Mouse (Mus musculus) bone marrow macrophage, adult 2 months (primary cell): ENCODE measurements around the gene Ppil6.

Experiments used
- CTCF ChIP-seq: IDR thresholded peaks from 2 replicates; pipeline ENCODE4 v1.5.1; 2012; ENCODE audit warnings: low read depth, mild to moderate bottlenecking, low read length, moderate library complexity
- POLR2A ChIP-seq: IDR thresholded peaks from 2 replicates; pipeline ENCODE4 v1.6.1; 2012; ENCODE audit warnings: mild to moderate bottlenecking, low read depth, low read length, borderline replicate concordance

DNA sequence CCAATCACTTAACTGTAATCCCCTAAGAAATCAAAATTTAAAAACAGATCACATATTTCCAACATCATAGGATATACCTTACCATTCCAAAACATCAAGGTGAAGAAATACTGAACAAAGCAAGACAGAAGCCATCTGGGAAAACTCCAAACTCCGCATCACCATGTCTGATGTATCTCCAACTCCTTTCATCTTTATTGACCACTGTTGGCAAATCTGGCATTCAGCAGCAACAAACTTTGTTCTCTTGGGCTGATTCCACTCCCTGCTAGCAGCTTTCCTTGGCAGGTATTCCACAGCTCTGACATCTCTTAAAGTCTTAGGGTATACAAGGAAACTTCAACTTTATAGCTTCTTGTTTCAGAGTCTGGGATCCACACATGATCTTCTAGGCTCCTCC is 68.2 kb downstream of the Ppil6 start:
- TF ChIP-seq POLR2A (no peak), CTCF (no peak)
